8 mouse cellular contexts compared by ENCODE assay signal in the genomic region with DNA sequence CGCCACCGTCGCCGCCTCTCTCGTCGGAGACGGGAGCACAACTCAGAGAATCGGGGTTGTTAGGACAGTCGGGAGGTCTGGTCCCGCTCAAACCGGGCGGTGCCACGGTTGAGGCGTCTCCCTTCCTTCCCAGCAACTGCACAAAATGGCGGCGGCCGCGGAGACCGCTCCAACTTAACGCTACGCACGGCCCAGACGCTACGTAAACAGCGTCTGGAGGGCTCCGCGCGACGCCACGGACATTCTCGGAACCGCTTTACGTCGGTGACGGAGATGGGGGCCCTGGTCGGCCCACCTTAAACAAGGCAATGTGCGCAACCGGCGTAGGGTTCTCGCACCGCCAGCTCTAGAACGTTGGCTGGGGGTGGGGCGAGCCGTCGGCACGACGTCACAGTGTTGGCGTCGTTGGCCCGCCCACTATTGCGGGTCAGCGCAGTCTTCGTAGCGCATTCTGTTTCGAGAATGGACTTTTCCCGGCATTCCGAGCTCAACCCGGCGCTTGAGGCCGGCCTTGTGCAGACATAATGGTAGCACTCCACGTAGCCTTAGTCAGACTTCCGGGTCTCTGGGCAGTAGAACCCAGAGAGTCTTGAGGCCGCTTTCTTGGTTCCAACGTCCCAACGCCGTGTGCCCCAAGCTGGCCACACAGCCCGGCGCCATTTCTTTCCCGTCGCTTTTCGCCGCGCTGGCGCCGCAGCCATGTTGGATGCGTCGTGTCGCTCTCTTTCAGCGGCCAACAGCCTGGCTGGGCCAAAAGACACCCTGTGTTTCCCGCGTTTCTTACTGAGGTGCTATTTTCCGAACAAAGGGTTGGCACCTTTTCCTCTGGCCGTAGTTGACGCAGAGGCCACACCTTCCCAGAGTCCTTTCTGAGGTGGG. TPM values are rescaled to one million over a fixed set of nuclear protein-coding genes. Genes with fewer than 3 reads are reported as not detected.
DNase-seq lines count a peak whose midpoint lies in the region; ATAC-seq and TF ChIP-seq lines count a peak whose summit lies in the region.

A gene (minus strand): TSS at position 332 of the 879 bp plus-strand sequence.

- no peak for TF ChIP-seq CTCF in midbrain, postnatal 0 days (IDR thresholded peaks at IDR 0.05)

- peak; percentile 97 for ATAC-seq in embryonic facial prominence, embryonic 14.5 days (ENCODE audit: low read depth)
- peak; percentile 97 for ATAC-seq in limb, embryonic 14.5 days (ENCODE audit: low FRiP score, low read depth)
- ATAC-seq in midbrain, postnatal 0 days (ENCODE audit: low FRiP score), result peak; percentile 99

- H3K4me2 ChIP-seq in embryonic facial prominence, embryonic 14.5 days (ENCODE audit: low read depth, low read length), result peak within 1 kb of the TSS; percentile 87
- peak within 1 kb of the TSS; percentile 69 for H3K4me2 ChIP-seq in limb, embryonic 14.5 days (replicated peaks; ENCODE audit: low read depth, low read length, severe bottlenecking)
- H3K4me2 ChIP-seq in midbrain, postnatal 0 days (ENCODE audit: low read depth, low read length, poor library complexity, severe bottlenecking), result peak within 1 kb of the TSS; percentile 74

- WGBS in embryonic facial prominence, embryonic 14.5 days, result 4% methylated on average over 71 of the region's 84 CpGs
- 4% methylated on average over 73 of the region's 84 CpGs for whole genome bisulfite sequencing in limb, embryonic 14.5 days
- WGBS in midbrain, postnatal 0 days, result 1% methylated on average over 84 of the region's 84 CpGs

- peaks cover 33% of the 10 kb centered on the region for H3K36me3 ChIP-seq in embryonic facial prominence, embryonic 14.5 days (ENCODE audit: control insufficient read depth, insufficient read depth, low read length)
- H3K36me3 ChIP-seq in limb, embryonic 14.5 days (ENCODE audit: control insufficient read depth, insufficient read depth, low read length), result peaks cover 32% of the 10 kb centered on the region
- H3K36me3 ChIP-seq in midbrain, postnatal 0 days (ENCODE audit: insufficient read depth, low read length), result peaks cover 13% of the 10 kb centered on the region

- peaks cover 18% of the 10 kb centered on the region for H3K4me1 ChIP-seq in embryonic facial prominence, embryonic 14.5 days (ENCODE audit: control insufficient read depth, insufficient read depth, low read length)
- peaks cover 12% of the 10 kb centered on the region for H3K4me1 ChIP-seq in limb, embryonic 14.5 days (ENCODE audit: control insufficient read depth, insufficient read depth, low read length)
- H3K4me1 ChIP-seq in midbrain, postnatal 0 days (ENCODE audit: insufficient read depth, low read length), result peaks cover 15% of the 10 kb centered on the region

- H3K27ac ChIP-seq in embryonic facial prominence, embryonic 14.5 days (replicated peaks; ENCODE audit: low read depth, low read length), result peak within 1 kb of the TSS; percentile 100
- peak within 1 kb of the TSS; percentile 99 for H3K27ac ChIP-seq in limb, embryonic 14.5 days (replicated peaks; ENCODE audit: low read depth, low read length)
- peak within 1 kb of the TSS; percentile 100 for H3K27ac ChIP-seq in midbrain, postnatal 0 days (ENCODE audit: low read depth, low read length)

- peak; percentile 93 for DNase-seq in 3T3-L1 (ENCODE audit: low read depth, low spot score)
- DNase-seq in adrenal gland, postnatal 4 days (ENCODE audit: low spot score in 2 of 2), result peak; percentile 97 to 99
- peak; percentile 98 for DNase-seq in embryonic facial prominence, embryonic 14.5 days (ENCODE audit: low spot score)
- peak; percentile 97 for DNase-seq in heart, adult 8-10 months (ENCODE audit: low spot score)
- peak; percentile 97 for DNase-seq in kidney, adult 9 months
- DNase-seq in limb, embryonic 14.5 days (ENCODE audit: low spot score), result peak; percentile 98
- peak; percentile 99 for DNase-seq in midbrain, postnatal 0 days (ENCODE audit: low spot score)
- DNase-seq in spleen, postnatal 14 days (ENCODE audit: low spot score in 2 of 2), result peak; percentile 96 to 99

- peak within 1 kb of the TSS; percentile 98 for H3K4me3 ChIP-seq in embryonic facial prominence, embryonic 14.5 days (ENCODE audit: low read depth, low read length)
- H3K4me3 ChIP-seq in limb, embryonic 14.5 days (replicated peaks; ENCODE audit: low read length), result peak within 1 kb of the TSS; percentile 69
- H3K4me3 ChIP-seq in midbrain, postnatal 0 days (ENCODE audit: low read depth, low read length), result peak within 1 kb of the TSS; percentile 96

- no peaks in the 10 kb centered on the region for H3K27me3 ChIP-seq in embryonic facial prominence, embryonic 14.5 days (replicated peaks; ENCODE audit: control insufficient read depth, insufficient read depth, low read length)
- no peaks in the 10 kb centered on the region for H3K27me3 ChIP-seq in limb, embryonic 14.5 days (ENCODE audit: control insufficient read depth, insufficient read depth, low read length)
- no peaks in the 10 kb centered on the region for H3K27me3 ChIP-seq in midbrain, postnatal 0 days (ENCODE audit: insufficient read depth, low read length)

- H3K9ac ChIP-seq in embryonic facial prominence, embryonic 14.5 days (ENCODE audit: low read depth, low read length), result peak within 1 kb of the TSS; percentile 100
- H3K9ac ChIP-seq in limb, embryonic 14.5 days (ENCODE audit: low read depth, low read length, severe bottlenecking), result peak within 1 kb of the TSS; percentile 99
- H3K9ac ChIP-seq in midbrain, postnatal 0 days (replicated peaks; ENCODE audit: low read length, poor library complexity, severe bottlenecking), result peak within 1 kb of the TSS; percentile 100

- H3K9me3 ChIP-seq in embryonic facial prominence, embryonic 14.5 days (ENCODE audit: control insufficient read depth, low read length), result no peaks in the 10 kb centered on the region
- no peaks in the 10 kb centered on the region for H3K9me3 ChIP-seq in limb, embryonic 14.5 days (ENCODE audit: control insufficient read depth, low read length)
- H3K9me3 ChIP-seq in midbrain, postnatal 0 days (ENCODE audit: low read length), result no peaks in the 10 kb centered on the region

- TF ChIP-seq POLR2A in limb, embryonic 14.5 days (IDR thresholded peaks at IDR 0.05; ENCODE audit: borderline replicate concordance, extremely low read depth, insufficient read depth, insufficient read length), result peak; percentile 86; the same call in 1 of the 2 replicates

RNA-seq across cellular contexts. Expression of the gene that starts here (rescaled TPM):
- total RNA-seq in adrenal gland, postnatal 4 days (2021), result 100 to 1,000 TPM; 457 to 487 TPM
- 80.0 and 81.6 TPM in 2 replicates for polyA plus RNA-seq in embryonic facial prominence, embryonic 14.5 days (2014; fragmentation: Nextera tagmentation; extraction: Ambion mirVana)
- total RNA-seq in heart, adult 8-10 months (2022), result 10 to 100 TPM; 67.0 to 82.8 (median 74.6) TPM
- polyA plus RNA-seq in limb, embryonic 14.5 days (2012; rRNA removed), result 724 and 821 TPM in 2 replicates
- 92.6 and 98.0 TPM in 2 replicates for polyA plus RNA-seq in limb, embryonic 14.5 days (2014; fragmentation: Nextera tagmentation; extraction: Ambion mirVana)
- 302 and 436 TPM in 2 replicates for total RNA-seq in midbrain, postnatal 0 days (2014; rRNA removed)
- 30.0 and 35.1 TPM in 2 replicates for polyA plus RNA-seq in midbrain, postnatal 0 days (2015; fragmentation: Nextera tagmentation; extraction: Ambion mirVana)

Comparison
In these comparisons a context has a peak if more than half of its experiments do, and no peak if none do; other contexts are left out.
1. Peak in every context shown above with its lines: DNase-seq, ATAC-seq, H3K4me3 ChIP-seq and H3K27ac ChIP-seq.